20 mouse cellular contexts compared by ENCODE assay signal in genomic region chr7:95720083-95720482, GRCm38 (mm10).
DNase-seq lines count a peak whose midpoint lies in the region; ATAC-seq and TF ChIP-seq lines count a peak whose summit lies in the region.
"Had no signal": no experiment of that assay in that cellular context is flagged by ENCODE, and none has a peak within 500 bp of the region (broad histone marks: within the 10 kb centered on the region; RNA-seq: fewer than 3 reads in every experiment).

No protein-coding gene starts in this region.

- peak; percentile 57 for DNase-seq in limb, embryonic 11.5 days (ENCODE audit: low spot score)
- DNase-seq in limb, embryonic 10.5 days (ENCODE audit: low spot score): no peak
- DNase-seq in ZHBTc4 (ENCODE audit: low read depth, low spot score): peak; percentile 12
- peak; percentile 9 to 24 for DNase-seq in kidney, postnatal 4 days
- DNase-seq in layer of hippocampus, postnatal 36 days: no peak
- DNase-seq in layer of hippocampus, postnatal 25 days (ENCODE audit: extremely low spot score in 1 of 2, low spot score in 1 of 2): no peak
- DNase-seq in right cerebral cortex, postnatal 10 days (ENCODE audit: low spot score in 2 of 2): no peak
- DNase-seq: cerebellum, adult 11-12 months; forebrain, postnatal 0 days; gastrocnemius, postnatal 10 days; heart, adult 2 months; layer of hippocampus, adult 9-11 months; liver, embryonic 13.5 days; lung, postnatal 14 days; right cerebral cortex, postnatal 25 days; thymus, postnatal 14 days had no signal

- H3K4me2 ChIP-seq in limb, embryonic 11.5 days (ENCODE audit: low read depth, severe bottlenecking): no peak overlapping the region
- no peak overlapping the region for H3K4me2 ChIP-seq in intestine, postnatal 0 days (replicated peaks; ENCODE audit: low read depth)
- H3K4me2 ChIP-seq: embryonic facial prominence, embryonic 13.5 days; liver, embryonic 13.5 days; midbrain, embryonic 12.5 days had no signal

- H3K27ac ChIP-seq in limb, embryonic 11.5 days (replicated peaks; ENCODE audit: low read depth, low read length): no peak overlapping the region
- H3K27ac ChIP-seq in limb, embryonic 10.5 days: no peak overlapping the region
- no peak overlapping the region for H3K27ac ChIP-seq in intestine, postnatal 0 days (ENCODE audit: low read depth, low read length)
- H3K27ac ChIP-seq: embryonic facial prominence, embryonic 13.5 days; heart, adult 2 months; liver, embryonic 13.5 days; midbrain, embryonic 12.5 days had no signal

- no peak overlapping the region for H3K9ac ChIP-seq in limb, embryonic 11.5 days (ENCODE audit: low read length)
- H3K9ac ChIP-seq in intestine, postnatal 0 days (ENCODE audit: low read depth, low read length): no peak overlapping the region
- H3K9ac ChIP-seq: embryonic facial prominence, embryonic 13.5 days; forebrain, postnatal 0 days; liver, embryonic 13.5 days; midbrain, embryonic 12.5 days had no signal

- no peaks in the 10 kb centered on the region for H3K36me3 ChIP-seq in limb, embryonic 11.5 days (ENCODE audit: control insufficient read depth, insufficient read depth, low read length)
- H3K36me3 ChIP-seq in limb, embryonic 10.5 days: no peaks in the 10 kb centered on the region
- no peaks in the 10 kb centered on the region for H3K36me3 ChIP-seq in intestine, postnatal 0 days (ENCODE audit: control insufficient read depth, insufficient read depth)
- H3K36me3 ChIP-seq: embryonic facial prominence, embryonic 13.5 days; liver, embryonic 13.5 days; midbrain, embryonic 12.5 days had no signal

- no peaks in the 10 kb centered on the region for H3K27me3 ChIP-seq in limb, embryonic 11.5 days (ENCODE audit: control insufficient read depth, insufficient read depth, low read length)
- no peaks in the 10 kb centered on the region for H3K27me3 ChIP-seq in limb, embryonic 10.5 days (ENCODE audit: low read depth, poor library complexity, severe bottlenecking)
- H3K27me3 ChIP-seq in intestine, postnatal 0 days (replicated peaks; ENCODE audit: control insufficient read depth, insufficient read depth, low read length): no peaks in the 10 kb centered on the region
- H3K27me3 ChIP-seq: embryonic facial prominence, embryonic 13.5 days; liver, embryonic 13.5 days; midbrain, embryonic 12.5 days had no signal

- no peak overlapping the region for H3K4me3 ChIP-seq in limb, embryonic 11.5 days (ENCODE audit: low read depth, low read length)
- no peak overlapping the region for H3K4me3 ChIP-seq in limb, embryonic 10.5 days
- H3K4me3 ChIP-seq in intestine, postnatal 0 days (ENCODE audit: low read depth, low read length): no peak overlapping the region
- H3K4me3 ChIP-seq: embryonic facial prominence, embryonic 13.5 days; heart, adult 2 months; liver, embryonic 13.5 days; midbrain, embryonic 12.5 days had no signal

- ATAC-seq in limb, embryonic 11.5 days (ENCODE audit: insufficient number of reproducible peaks, low FRiP score, low TSS enrichment, low read depth): peak; percentile 93
- peak; percentile 67; the same call in 1 of the 2 replicates for ATAC-seq in intestine, postnatal 0 days
- ATAC-seq: forebrain, postnatal 0 days; inflammation-experienced regulatory T-cells, adult 6 months had no signal

- TF ChIP-seq CTCF in intestine, postnatal 0 days (IDR thresholded peaks at IDR 0.05; ENCODE audit: low read depth): no peak

- no peaks in the 10 kb centered on the region for H3K4me1 ChIP-seq in limb, embryonic 11.5 days (ENCODE audit: control insufficient read depth, insufficient read depth, low read length)
- H3K4me1 ChIP-seq in limb, embryonic 10.5 days: peaks cover 16% of the 10 kb centered on the region
- H3K4me1 ChIP-seq in intestine, postnatal 0 days (replicated peaks; ENCODE audit: control insufficient read depth, insufficient read depth, low read length): no peaks in the 10 kb centered on the region
- H3K4me1 ChIP-seq: embryonic facial prominence, embryonic 13.5 days; liver, embryonic 13.5 days; midbrain, embryonic 12.5 days had no signal

- no peaks in the 10 kb centered on the region for H3K9me3 ChIP-seq in limb, embryonic 11.5 days (ENCODE audit: control insufficient read depth, low read length)
- H3K9me3 ChIP-seq in limb, embryonic 10.5 days (replicated peaks): no peaks in the 10 kb centered on the region
- no peaks in the 10 kb centered on the region for H3K9me3 ChIP-seq in intestine, postnatal 0 days (ENCODE audit: control insufficient read depth)
- H3K9me3 ChIP-seq: embryonic facial prominence, embryonic 13.5 days; liver, embryonic 13.5 days; midbrain, embryonic 12.5 days had no signal

Comparison
In these comparisons a context has a peak if more than half of its experiments do, and no peak if none do; other contexts are left out.
1. DNase-seq: peak in limb, embryonic 11.5 days (single experiment), ZHBTc4 (single experiment) and kidney, postnatal 4 days (2 of 2); none in limb, embryonic 10.5 days (single experiment), layer of hippocampus, postnatal 36 days (0 of 2), layer of hippocampus, postnatal 25 days (0 of 2) and right cerebral cortex, postnatal 10 days (0 of 2).